Mouse (Mus musculus) adrenal gland, postnatal 36 days (tissue): ENCODE measurements around the gene Fbxw4. TPM values are rescaled to one million over a fixed set of nuclear protein-coding genes. Genes with fewer than 3 reads are reported as not detected.
"Not testable (repeated sequence)": the region's sequence is repeated elsewhere in the genome, so short reads cannot be mapped to it uniquely, and the experiment has no call there.

Source experiments
- DNase-seq, 2 experiments: peaks; one replicate each; pipeline ENCODE4 v3.0.0; 2021; ENCODE audit warnings: mixed read lengths in 1 of 2
- total RNA-seq, 2 experiments: library from RNA; stranded (reverse); gene quantifications; 2 replicates each; pipeline ENCODE4 v1.2.3; 2021

The Fbxw4 gene
- total RNA-seq, 2 experiments from 2014 or later: 30.7 to 35.0 TPM

DNA sequence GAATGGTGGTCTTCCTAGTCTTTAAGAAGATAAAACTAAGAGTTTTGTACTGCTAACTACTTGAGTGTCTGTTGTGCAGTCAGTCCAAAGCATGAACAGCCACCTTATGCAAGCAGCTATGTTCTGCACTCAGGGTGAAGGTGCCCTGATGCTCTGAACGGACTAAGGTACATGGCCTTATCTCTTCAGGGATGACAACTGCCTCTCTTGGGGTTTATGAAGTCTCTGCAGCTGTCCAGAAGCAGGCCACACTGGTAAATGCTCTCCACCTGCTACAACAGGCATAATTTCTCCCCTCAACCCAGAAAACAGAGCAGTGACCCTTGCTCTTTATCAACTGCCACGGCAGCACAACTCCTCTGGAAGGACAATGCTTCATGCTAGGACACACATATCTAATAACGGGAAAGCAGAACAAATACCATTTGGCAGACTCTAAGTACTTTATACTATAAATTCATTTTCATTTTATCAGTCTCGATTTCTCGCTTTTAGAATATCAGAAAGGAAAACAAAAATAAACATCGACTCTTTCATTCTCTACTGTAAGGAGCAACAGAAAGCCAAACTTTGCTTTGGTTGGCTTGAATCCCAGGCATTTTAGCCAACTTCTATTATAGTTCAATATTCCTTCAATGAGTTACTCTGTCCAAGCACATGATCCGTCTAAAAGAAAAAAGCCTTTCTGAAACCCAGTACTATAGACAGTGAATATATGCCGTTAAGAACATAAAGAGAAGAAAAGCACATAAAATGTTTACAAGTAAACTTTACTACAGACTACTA, 3.1 kb downstream of the Fbxw4 start:
- DNase-seq: no peak

DNA sequence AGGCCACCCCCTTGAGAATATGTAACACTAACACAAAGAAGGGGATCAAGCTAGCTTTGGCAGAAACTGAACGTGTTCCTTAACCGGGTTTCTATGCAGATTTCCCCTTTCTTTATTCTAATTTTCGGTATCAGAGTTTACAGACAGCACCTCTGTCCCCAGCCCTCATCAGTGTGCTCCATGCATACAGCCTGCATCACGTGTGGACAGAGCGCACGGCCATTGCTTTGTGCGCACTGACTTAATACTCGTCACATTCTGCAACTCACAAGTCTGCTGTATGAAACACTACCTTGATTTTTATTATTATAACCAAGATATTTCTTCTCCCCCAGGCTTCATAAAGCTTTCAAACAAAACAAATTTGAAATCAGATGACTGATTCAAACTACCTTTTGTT, 4.2 kb downstream of the Fbxw4 start:
- DNase-seq: no peak

DNA sequence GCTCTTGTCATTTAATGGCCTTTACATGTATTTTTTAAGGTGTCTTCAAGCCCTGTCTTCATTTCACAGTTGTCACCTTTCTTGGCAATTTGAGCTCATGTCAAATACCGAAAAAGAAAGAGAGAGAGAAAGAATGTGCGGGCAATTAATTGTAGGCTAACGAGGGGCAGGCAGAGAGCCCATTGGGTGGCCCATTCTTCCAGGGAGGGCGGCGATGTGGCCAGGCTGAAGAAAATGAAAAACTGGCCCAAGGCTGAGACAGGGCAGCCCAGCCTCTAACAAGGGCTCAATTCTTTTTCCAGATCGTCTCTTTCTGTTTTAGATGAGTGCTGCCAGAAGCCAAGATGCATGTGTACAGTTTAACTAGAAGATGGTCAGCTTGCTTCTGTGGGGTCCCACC, 6.1 kb downstream of the Fbxw4 start:
- no peak for DNase-seq

DNA sequence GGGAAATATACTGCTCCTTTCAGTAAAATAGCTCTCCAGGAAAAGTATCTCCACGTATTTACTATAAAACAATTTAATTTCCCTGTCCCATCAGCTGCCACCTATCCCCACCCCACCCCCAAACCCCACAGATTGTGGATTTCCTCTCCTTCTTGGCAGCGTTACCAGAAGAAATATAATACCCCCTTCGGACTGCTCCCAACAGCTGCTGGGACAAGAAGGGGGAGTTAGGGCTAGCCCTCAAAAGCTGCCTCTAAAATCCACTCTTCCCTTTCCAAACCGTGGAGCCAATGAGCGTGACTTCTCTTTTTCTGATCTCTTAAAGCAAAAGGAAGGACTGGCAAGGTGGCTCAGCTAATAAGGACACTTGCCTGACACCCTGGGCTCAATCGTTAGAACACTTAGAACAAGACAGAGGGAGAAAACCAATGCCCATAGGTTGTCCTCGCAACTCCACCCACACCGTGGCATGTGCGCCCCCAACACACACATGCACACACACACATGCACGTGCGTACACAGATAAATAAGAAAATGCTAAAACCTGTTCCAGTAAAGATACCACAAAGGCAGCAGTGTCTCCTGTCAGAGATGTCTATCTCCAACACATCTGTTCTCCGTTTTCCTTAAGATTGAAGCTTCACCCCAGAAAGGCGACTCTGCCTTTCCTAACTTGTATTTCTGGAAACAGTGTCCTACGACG, 7.7 kb downstream of the Fbxw4 start:
- DNase-seq: no peak

DNA sequence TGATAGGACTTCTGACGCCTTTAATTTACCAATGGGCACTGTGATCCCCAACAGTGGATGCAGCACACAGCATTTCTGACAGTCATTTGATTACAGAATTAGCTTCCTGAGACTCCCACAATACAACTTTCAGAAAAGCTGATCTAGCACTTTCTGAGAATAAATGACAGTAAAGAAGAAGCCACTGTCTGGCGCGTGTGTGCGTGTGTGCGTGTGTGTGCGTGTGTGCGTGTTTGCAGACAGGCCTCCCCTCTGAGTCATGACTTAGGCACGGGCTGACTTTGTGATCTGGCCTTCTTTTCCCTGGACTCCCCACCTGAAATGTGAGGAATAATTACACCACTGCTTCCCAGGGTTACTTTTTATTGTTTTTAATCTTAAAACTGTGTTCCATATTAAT, 8.6 kb downstream of the Fbxw4 start:
- DNase-seq: peak in 1 of 2 experiments; percentile 19

DNA sequence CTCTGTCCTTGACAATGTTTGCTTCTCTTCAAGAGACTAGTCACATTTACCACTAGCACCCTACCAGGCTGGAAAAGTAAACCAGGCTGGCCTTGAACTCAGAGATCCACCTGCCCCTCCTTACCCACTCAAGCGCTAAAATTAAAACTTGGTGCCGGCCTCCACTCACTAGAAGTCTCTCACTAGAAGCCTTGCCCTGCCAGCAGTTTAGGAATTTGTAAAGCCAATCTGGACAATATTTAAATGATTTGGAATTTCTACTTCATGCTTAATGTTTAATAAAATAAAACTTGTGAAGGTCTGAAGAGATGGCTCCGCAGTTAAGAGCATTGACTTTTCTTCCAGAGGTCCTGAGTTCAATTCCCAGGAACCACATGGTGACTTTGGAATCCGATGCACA, 10.3 kb downstream of the Fbxw4 start:
- no peak for DNase-seq

DNA sequence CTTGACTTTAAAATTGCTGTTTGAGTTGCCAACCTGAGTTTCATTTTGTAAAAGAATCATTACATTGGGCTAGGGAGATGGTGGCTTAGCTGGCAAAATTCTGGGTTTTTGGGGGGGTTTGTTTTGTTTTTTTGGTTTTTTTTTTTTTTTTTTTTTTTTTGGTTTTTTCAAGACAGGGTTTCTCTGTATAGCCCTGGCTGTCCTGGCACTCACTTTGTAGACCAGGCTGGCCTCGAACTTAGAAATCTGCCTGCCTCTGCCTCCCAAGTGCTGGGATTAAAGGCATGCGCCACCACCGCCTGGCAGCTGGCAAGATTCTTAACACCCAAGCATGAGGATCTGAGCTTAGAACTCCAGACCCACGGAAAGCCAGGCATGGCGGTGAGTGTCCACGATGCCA, 11.6 kb downstream of the Fbxw4 start:
- DNase-seq: not testable (repeated sequence)

DNA sequence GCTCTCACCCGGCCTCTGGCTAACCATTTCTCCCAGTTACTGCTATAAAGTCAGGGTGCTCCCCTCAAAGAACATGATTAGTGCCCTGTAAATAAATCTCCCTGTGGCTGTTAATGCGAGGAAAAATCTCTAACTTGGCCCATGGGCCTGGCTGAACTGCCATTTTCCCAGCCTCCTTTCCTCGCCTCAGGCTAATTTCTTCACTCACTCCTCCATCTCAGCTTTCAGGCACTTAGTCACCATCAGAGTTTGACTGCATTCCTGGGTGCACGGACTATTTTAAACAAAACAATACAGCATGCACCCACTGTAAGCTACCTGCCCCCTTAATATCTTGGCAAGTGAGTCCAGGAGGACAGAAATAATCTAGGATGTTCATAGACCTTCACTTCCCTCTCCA, 13.2 kb downstream of the Fbxw4 start:
- no peak for DNase-seq

DNA sequence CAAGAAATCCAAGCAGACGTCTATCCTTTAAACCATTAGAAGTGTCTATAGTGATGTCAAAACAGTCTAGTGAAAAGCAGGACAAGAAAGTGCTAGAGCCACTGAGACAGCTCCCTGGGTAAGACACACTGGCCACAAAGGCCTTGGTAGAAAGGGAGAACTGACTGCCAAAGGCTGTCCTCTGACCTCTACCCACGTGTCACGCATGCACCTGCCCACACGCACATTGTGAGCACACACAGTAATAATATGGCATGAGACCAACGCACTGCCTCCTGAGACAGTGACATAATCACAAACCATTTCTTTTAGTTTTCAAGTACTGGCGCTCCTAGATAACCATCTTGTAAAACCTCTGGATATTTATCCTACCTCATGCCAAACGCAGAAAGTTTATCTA, 19.4 kb downstream of the Fbxw4 start:
- DNase-seq: peak; percentile 7 to 31

DNA sequence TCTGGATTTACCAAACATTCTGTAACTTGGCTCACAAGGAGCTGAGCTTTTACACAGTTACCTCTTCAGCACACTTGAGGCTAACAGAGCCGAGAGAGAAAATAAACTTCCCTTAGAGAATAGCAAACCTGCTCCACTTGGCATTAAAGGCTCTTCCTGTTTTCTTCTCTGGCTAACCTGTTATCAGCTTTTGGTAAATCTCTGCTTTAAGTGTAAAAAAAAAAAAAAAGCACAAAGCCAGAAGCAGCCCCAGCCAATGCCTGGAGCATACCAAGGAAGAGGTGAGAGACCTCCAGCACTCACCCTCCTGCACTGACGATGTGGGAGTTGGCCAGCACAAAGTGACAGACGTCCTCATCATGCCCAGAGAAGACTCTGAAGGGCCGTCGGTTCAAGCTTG, 24.2 kb downstream of the Fbxw4 start:
- no peak for DNase-seq

DNA sequence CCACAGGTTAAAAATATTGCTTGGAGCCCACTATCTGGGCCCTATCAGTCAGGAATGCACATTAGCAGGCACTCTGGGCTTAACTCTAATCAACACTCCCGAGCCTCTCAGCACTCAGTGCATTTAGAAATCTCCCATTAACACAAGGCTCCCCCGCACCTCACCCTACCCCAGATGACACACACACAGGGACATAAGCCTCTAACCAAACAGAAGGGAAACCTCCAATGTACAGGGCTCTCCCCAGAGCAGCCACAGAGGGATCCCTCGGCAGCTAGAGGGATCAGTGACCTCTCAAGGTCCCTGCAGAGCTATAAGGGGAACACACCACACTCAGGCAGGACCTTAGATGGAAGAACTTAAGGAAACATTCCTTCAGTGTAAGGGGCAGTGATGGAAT, 28.5 kb downstream of the Fbxw4 start:
- no peak for DNase-seq

DNA sequence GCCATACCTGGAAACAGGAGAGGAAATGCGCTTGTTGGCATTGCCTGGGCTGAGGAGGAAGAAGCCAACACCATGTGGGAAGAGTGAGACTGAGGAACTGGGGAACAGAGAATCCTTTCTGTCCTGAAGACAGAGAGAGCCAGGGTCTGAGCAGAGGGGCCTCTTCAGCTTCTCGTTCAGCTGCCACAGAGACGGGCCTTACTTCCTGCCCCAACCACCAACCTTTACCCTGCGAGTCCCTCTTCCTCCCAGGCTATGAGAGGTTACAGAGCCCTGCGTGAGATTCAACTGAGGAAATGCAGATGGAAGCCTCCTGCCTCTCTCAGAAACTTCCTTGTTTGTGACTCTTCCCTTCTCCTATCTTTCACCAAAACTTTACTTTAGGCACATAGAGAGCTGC, 29.2 kb downstream of the Fbxw4 start:
- no peak for DNase-seq

DNA sequence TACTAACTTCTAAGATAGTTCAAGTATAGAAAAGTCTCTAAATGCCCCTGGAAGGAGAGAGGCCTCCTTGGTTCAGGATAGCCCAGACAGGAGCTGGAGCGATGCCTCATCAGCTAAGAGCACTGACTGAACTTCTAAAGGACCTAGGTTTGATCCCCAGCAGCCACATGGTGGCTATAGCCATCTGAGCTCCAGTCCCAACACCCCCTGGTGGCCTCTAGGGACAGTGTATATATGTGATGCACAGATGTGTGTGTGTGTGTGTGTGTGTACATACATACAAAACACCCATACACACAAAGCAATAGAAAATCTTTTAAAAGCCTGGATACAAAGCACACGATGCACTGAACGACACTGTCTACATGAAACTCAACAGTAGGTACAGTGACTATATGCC, 30.9 kb downstream of the Fbxw4 start:
- peak in 1 of 2 experiments; percentile 37 for DNase-seq

DNA sequence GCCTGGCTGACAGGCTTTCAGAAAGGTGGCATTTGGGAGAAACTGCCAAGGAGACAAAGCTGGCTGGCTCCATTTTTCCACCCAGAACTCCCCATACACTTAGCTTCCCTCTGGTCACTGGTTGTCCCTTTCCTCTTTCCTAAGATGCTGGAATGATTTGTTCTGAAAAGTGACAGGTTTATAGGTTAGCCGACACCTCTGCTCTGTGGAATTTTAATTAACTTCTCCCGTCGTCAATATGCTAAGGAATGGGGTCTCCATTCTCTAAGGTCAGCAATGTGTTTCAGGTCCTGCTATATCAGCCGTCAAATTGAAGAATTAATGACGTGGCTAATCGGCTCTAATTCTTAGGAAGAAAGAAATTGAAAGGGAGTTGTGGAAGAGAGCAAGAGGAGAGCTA, 31.5 kb downstream of the Fbxw4 start:
- DNase-seq: no peak

DNA sequence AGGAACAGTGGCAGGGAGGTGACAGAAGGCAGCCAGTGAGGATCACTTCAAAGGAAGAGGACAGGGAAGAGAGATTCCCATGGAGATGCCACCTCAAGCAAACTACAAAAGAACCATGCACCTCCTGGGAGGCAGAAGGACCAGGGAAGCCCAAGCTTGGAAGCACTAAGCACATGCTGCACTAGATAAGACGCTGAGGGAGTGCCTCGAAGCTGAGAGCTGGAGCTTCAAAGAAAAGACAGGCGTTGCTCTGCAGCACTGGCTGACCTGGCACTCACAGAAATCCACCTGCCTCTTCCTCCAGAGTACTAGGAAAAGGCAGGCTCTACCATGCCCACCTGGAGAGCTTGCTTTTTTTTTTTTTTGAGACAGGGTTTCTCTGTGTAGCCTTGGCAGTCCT, 33.1 kb downstream of the Fbxw4 start:
- DNase-seq: no peak

DNA sequence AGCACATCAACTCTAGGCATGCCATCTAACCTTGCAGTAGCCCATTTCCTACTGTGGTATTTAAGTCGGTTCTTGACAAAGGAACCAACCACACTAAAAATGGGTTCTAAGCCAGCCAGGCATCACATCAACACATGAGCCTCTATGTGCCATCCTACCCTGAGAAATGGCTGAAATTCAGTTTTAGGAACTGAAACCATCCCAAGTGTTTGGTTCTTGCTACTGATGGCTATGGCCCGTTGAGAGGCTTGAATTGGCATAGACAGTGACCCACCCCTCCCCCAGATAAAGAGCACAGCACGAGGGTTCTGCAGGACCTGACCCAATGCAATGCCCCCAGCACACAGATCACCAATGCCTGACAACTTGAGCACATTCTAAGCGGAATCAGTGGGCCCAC, 36.4 kb downstream of the Fbxw4 start:
- DNase-seq: no peak

DNA sequence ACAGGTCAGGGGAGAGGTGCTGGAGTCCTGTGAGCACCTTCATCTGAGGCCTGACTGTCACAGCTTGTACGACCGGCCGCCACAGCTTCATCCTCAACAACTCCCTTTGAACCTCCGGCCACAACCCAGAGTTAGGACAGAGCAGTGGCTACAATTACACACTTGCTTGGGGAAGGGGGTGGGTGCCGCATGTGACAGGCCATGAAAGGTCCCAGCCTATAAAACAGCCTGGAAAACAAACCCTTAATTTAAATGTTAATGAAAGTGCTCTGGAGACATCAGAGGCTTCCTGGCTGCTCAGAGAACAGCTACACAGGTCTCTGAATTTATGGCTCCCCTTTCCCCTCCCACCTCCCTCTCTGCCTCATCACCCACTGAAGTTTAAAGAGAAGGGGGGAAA, 38.0 kb downstream of the Fbxw4 start:
- no peak for DNase-seq

DNA sequence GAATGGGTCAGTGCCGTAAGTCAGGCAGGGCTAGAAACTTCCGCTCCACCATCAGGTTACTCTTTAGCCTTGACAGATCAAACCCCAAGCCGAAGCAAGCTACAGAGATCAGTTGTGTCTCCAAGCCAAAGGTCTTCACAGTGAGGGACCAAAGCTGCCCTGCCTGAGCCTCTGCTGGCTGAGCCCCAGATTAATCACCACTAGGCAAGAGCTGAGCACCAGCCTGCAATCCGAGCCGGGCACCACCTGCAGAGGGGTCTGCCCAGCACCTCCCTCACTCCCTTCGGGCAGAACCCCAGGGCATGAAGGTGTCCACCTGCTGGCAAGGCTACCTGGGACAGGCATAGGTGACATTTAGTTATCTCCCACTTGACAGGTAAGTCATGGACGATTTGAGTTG, 39.1 kb downstream of the Fbxw4 start:
- no peak for DNase-seq

DNA sequence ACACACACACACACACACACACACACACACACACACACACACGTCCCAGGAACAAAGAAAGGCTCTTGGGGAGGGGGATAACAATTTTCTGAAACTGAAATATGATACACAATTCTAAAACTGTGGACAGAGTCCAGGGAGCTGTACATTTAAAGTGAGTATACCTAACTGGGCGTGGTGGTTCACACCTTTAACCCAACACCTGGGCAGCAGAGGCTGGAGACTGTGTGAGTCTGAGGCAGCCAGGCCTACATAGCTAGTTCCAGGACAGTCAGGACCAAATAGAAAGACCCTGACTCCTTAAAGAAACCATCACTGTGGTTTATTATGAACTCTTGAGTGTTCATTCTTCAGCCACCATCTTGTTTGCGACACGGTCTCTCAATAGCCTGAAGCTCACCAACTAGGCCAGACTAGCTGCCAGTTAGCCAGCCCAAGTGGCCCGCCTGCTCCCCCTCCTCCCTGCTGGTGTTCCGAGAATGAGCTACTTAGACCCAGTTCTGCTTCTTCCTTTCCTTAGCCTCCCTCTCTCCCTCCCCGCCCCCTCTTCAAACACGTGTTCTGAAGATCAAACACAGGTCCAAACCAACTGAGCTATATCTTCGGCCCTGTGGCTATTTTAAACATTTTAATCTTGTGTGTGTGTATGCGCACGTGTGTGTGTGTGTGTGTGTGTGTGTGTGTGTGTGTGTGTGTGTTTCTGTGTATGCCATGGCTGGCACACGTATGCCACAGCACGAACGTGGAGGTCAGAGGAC, 40.2 kb downstream of the Fbxw4 start:
- DNase-seq: no peak

DNA sequence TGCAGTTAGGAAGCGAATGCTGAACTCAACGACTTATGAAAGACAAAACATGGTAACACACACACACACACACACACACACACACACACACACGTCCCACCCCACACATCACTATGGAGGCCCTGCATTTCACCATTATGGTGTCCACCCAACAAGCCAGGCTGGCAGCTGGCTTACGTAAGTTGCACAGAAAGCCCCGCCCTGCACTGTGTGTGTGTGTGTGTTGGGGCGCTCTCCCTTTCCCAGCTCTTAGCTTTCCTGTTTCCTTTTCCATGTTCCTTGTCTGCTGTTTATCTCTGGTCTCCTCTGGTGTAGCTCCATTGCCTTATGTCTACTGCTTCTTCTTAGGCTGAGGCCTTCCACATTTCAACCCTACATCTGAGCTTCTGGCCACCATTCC, 41.9 kb downstream of the Fbxw4 start:
- no peak for DNase-seq

DNA sequence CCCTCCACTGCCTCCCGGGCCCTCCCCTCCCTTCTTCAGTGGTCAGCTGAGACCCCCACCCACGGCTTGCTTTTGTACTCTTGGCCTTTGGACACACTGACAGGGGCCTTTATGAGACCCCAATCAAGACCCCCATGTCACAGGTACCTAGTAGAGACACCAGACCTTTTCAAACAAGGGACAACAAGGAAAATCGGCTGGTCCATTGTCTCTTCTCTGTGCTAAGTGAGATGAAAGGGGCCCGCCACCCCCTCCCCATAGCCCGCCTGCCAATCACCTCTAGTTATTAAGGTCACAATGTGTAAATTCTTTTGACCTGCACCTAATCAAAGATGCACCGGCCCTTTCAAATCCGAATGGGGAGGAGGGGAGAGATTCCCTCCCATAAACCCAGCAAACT, 43.4 kb downstream of the Fbxw4 start:
- no peak for DNase-seq

DNA sequence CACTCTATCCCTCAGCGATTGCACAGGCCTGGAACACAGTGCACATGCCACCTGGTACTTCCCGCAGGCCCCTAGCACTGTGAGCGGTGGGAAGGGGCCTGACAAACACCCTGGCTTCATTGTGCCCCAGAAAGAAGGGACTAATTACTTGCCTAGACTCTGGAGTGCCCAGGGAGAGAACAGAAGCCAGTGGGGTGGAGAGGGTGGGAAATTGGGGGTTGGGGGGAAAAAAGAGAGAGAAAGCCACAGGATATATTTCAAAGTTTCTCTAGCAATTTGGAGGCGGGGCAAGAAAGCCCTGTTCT, 43.9 kb downstream of the Fbxw4 start:
- DNase-seq: no peak

DNA sequence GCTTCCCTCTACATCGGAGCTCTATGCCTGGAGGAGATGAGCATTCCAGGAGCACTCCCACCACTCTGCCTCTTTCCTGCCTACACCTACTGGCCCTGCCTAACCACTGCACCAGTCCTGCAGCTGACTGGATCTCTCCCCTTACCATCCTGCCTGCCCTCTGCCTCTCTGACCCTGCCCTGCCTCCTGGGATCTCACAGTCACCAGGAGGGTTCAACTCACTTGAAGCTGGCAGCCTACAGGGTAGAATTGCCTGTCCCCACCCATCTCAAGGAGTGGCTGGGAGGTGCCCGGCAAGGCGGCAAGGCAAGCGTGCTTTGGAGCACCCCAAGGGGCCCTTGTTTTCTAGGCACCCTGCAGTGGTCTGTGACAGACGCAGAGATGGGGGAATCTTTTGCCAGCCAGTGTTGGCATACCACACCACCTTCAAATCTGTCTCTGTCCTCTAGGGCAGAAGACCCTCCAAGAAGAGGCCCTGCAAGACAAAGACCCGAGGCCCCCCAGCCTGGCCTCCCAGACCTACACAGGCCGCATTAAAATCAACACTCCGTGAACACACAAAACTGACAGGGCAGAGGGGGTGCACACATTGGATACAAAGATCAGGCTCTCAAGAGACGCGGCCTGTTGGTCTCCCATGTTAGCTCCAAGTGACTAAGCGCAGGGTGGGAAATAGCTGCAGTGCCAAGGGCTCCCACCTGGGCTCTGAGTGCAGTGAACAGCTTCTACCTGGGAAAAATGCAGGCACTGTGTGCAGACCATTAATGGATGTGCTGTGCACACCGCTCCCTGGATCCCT, 44.5 kb downstream of the Fbxw4 start:
- no peak for DNase-seq
